Mouse (Mus musculus) embryonic facial prominence, embryonic 12.5 days (tissue): ENCODE data around the gene Arpp21. TPM values are rescaled to one million over a fixed set of nuclear protein-coding genes. Genes with fewer than 3 reads are reported as not detected.
A peak's percentile ranks its signal among the peaks of the same experiment; 100 is the strongest.

Experiments
- ATAC-seq: fragments of 200-750 bp; cut with Nextera tagmentation; 2 replicates; pipeline ENCODE4 v1.8.0; 2017; ENCODE audit not compliant: insufficient number of reproducible peaks, insufficient read depth, low FRiP score, low TSS enrichment
- H3K27ac ChIP-seq: fragments of 300-500 bp; sonication (generic); 2 replicates; pipeline ENCODE4 v1.5.1; 2016; ENCODE audit warnings: mild to moderate bottlenecking
- H3K27me3 ChIP-seq: fragments of 300-500 bp; sonication (generic); 2 replicates; pipeline ENCODE4 v1.6.1; 2016; ENCODE audit warnings: mild to moderate bottlenecking, moderate library complexity
- H3K36me3 ChIP-seq: fragments of 300-500 bp; sonication (generic); 2 replicates; pipeline ENCODE4 v1.6.1; 2016; ENCODE audit warnings: mild to moderate bottlenecking
- H3K4me1 ChIP-seq: fragments of 300-500 bp; sonication (generic); 2 replicates; pipeline ENCODE4 v1.6.1; 2016
- H3K4me2 ChIP-seq: fragments of 300-500 bp; sonication (generic); replicated peaks from 2 replicates; pipeline ENCODE4 v1.6.1; 2016; ENCODE audit warnings: mild to moderate bottlenecking, moderate library complexity
- H3K4me3 ChIP-seq: fragments of 300-500 bp; sonication (generic); 2 replicates; pipeline ENCODE4 v1.5.1; 2016; ENCODE audit warnings: mild to moderate bottlenecking
- H3K9ac ChIP-seq: fragments of 300-500 bp; sonication (generic); 2 replicates; pipeline ENCODE4 v1.6.1; 2016; ENCODE audit warnings: mild to moderate bottlenecking, moderate library complexity
- H3K9me3 ChIP-seq: fragments of 300-500 bp; sonication (generic); 2 replicates; pipeline ENCODE4 v1.6.1; 2016; ENCODE audit warnings: mild to moderate bottlenecking, moderate library complexity
- WGBS: fragments of 180-500 bp; shearing (Covaris S2); methylation state at CpG from one replicate; pipeline ENCODE4 v1.1.7; 2016; 5-methylcytosine and 5-hydroxymethylcytosine counted together
- polyA plus RNA-seq: library from polyadenylated mRNA; unstranded; fragments of >200 nt; fragmentation: Nextera tagmentation; extraction: Ambion mirVana; gene quantifications from 2 replicates; pipeline ENCODE4 v1.2.1, GENCODE M21; 2016

Gene Arpp21
- polyA plus RNA-seq, 1 experiment from 2014 or later = 9.8 TPM

- 12% methylated on average over 15 of the region's 15 CpGs for WGBS
- Histone ChIP-seq H3K36me3 (no peaks in the 10 kb centered on the region), H3K9me3 (no peaks in the 10 kb centered on the region), H3K4me2 (peak overlapping the region; percentile 34), H3K9ac (no peak overlapping the region), H3K27ac (no peak overlapping the region), H3K4me3 (no peak overlapping the region), H3K27me3 (no peaks in the 10 kb centered on the region), H3K4me1 (peaks cover 11% of the 10 kb centered on the region; the same call in 1 of the 2 replicates)
- no peak for ATAC-seq
Measured at GRCm38 (mm10) chr9:112174407-112175357, 61.1 kb downstream of the Arpp21 start.

GRCm38 (mm10) chr9:112173778-112174177 lies 62.0 kb downstream of the Arpp21 start:
- H3K4me3 ChIP-seq = no peak overlapping the region
- no peak for ATAC-seq
- H3K4me2 ChIP-seq = no peak overlapping the region
- H3K27ac ChIP-seq = no peak overlapping the region
- 81% methylated on average over 5 of the region's 5 CpGs for WGBS
- no peaks in the 10 kb centered on the region for H3K27me3 ChIP-seq
- H3K4me1 ChIP-seq = peaks cover 11% of the 10 kb centered on the region; the same call in 1 of the 2 replicates
- no peak overlapping the region for H3K9ac ChIP-seq
- no peaks in the 10 kb centered on the region for H3K36me3 ChIP-seq
- H3K9me3 ChIP-seq = no peaks in the 10 kb centered on the region

GRCm38 (mm10) chr9:112164677-112165076 lies 71.1 kb downstream of the Arpp21 start:
- no peaks in the 10 kb centered on the region for H3K4me1 ChIP-seq
- WGBS = 81% methylated on average over 4 of the region's 4 CpGs
- no peaks in the 10 kb centered on the region for H3K9me3 ChIP-seq
- ATAC-seq = no peak
- no peaks in the 10 kb centered on the region for H3K27me3 ChIP-seq
- H3K4me3 ChIP-seq = no peak overlapping the region
- H3K4me2 ChIP-seq = no peak overlapping the region
- no peaks in the 10 kb centered on the region for H3K36me3 ChIP-seq
- no peak overlapping the region for H3K9ac ChIP-seq
- H3K27ac ChIP-seq = no peak overlapping the region

- H3K27me3 ChIP-seq = no peaks in the 10 kb centered on the region
- WGBS = 72% methylated on average over 2 of the region's 2 CpGs
- no peaks in the 10 kb centered on the region for H3K4me1 ChIP-seq
- no peak overlapping the region for H3K9ac ChIP-seq
- no peaks in the 10 kb centered on the region for H3K36me3 ChIP-seq
- no peak overlapping the region for H3K4me3 ChIP-seq
- ATAC-seq = no peak
- H3K27ac ChIP-seq = no peak overlapping the region
- H3K4me2 ChIP-seq = no peak overlapping the region
- no peaks in the 10 kb centered on the region for H3K9me3 ChIP-seq
Measured at GRCm38 (mm10) chr9:112160981-112161380, 74.8 kb downstream of the Arpp21 start.

DNA sequence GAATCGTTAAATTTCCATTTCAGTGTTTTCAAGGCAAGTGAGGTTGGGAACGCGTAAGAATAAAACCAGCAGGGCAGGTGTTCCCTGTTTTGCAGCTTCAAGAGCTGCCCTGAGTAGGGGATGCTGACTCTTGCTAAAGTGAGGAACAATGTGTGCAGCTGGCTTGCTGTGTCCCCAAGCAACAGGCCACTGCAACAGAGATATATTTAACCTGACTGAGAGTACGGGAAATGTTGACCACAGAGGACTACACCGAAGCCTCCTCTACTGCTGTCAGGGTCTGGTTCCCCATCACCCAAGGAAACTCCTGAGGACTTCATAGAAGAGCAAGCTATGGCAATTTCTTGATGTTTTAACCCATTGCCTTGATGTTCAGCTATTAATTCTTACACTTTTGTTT lies 81.8 kb downstream of the Arpp21 start:
- H3K4me3 ChIP-seq = no peak overlapping the region
- WGBS = 74% methylated on average over 5 of the region's 5 CpGs
- no peak overlapping the region for H3K4me2 ChIP-seq
- H3K4me1 ChIP-seq = no peaks in the 10 kb centered on the region
- no peak overlapping the region for H3K27ac ChIP-seq
- no peak for ATAC-seq
- H3K27me3 ChIP-seq = no peaks in the 10 kb centered on the region
- no peaks in the 10 kb centered on the region for H3K36me3 ChIP-seq
- H3K9ac ChIP-seq = no peak overlapping the region
- no peaks in the 10 kb centered on the region for H3K9me3 ChIP-seq

- Histone ChIP-seq H3K9ac (no peak overlapping the region), H3K4me3 (no peak overlapping the region), H3K4me1 (no peaks in the 10 kb centered on the region), H3K36me3 (no peaks in the 10 kb centered on the region), H3K4me2 (no peak overlapping the region), H3K27ac (no peak overlapping the region), H3K27me3 (no peaks in the 10 kb centered on the region), H3K9me3 (no peaks in the 10 kb centered on the region)
- 91% methylated on average over 2 of the region's 2 CpGs for WGBS
- no peak for ATAC-seq
Measured at GRCm38 (mm10) chr9:112152762-112153161, 83.0 kb downstream of the Arpp21 start.

GRCm38 (mm10) chr9:112151177-112151576 lies 84.6 kb downstream of the Arpp21 start:
- H3K4me3 ChIP-seq = no peak overlapping the region
- H3K4me1 ChIP-seq = no peaks in the 10 kb centered on the region
- no peaks in the 10 kb centered on the region for H3K27me3 ChIP-seq
- H3K27ac ChIP-seq = no peak overlapping the region
- no peak overlapping the region for H3K9ac ChIP-seq
- no peaks in the 10 kb centered on the region for H3K9me3 ChIP-seq
- H3K36me3 ChIP-seq = no peaks in the 10 kb centered on the region
- no peak overlapping the region for H3K4me2 ChIP-seq
- no peak for ATAC-seq
- 84% methylated on average over 5 of the region's 5 CpGs for WGBS

DNA sequence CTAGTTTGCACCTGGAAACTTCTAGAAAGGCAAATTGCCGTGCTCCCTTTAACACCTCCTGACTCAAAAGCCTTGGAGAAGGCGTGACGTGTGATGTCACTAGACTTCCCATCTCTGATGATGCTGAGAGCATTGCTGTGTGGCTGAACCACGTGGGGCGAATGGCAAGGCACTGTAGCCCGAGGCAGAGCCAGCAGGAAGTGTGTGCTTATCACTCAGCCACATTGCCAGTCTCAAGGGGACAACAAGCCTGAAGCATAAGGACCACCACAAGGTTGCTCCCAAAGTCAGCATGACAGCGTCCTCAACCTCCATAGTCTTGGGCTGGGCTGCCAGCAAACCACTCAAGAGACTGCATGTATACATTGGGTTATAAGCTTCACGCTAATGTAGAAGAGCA lies 95.1 kb downstream of the Arpp21 start:
- no peaks in the 10 kb centered on the region for H3K27me3 ChIP-seq
- H3K36me3 ChIP-seq = no peaks in the 10 kb centered on the region
- no peaks in the 10 kb centered on the region for H3K4me1 ChIP-seq
- H3K27ac ChIP-seq = no peak overlapping the region
- H3K4me3 ChIP-seq = no peak overlapping the region
- H3K9ac ChIP-seq = no peak overlapping the region
- no peaks in the 10 kb centered on the region for H3K9me3 ChIP-seq
- no peak for ATAC-seq
- WGBS = 83% methylated on average over 8 of the region's 8 CpGs
- H3K4me2 ChIP-seq = no peak overlapping the region

GRCm38 (mm10) chr9:112137820-112138219 lies 97.9 kb downstream of the Arpp21 start:
- ATAC-seq = no peak
- Histone ChIP-seq H3K4me1 (no peaks in the 10 kb centered on the region), H3K36me3 (no peaks in the 10 kb centered on the region), H3K9me3 (no peaks in the 10 kb centered on the region), H3K27ac (no peak overlapping the region), H3K27me3 (no peaks in the 10 kb centered on the region), H3K4me2 (no peak overlapping the region), H3K9ac (no peak overlapping the region), H3K4me3 (no peak overlapping the region)

DNA sequence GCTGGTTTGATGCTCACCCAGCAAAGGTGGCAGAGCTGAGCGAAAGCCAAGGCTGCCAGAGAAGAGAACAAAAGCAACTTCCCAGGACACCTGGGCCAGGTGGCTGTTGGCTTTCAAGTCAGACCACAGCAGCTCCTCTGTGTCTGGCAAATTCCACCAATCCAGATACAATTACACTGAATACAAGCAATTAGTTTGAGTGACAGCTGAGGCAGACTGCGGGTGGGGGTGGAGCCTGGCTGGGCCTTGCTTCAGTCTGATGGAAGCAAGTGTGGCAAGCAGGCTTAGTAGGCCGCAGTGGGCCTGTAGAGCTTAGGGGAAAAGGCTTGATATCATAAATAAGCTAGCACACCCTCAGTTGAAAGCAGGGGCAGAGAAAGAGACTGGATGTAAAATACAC lies 104.9 kb downstream of the Arpp21 start:
- 24% methylated on average over 3 of the region's 3 CpGs for WGBS
- no peak overlapping the region for H3K4me3 ChIP-seq
- H3K4me2 ChIP-seq = no peak overlapping the region
- H3K27me3 ChIP-seq = no peaks in the 10 kb centered on the region
- H3K9me3 ChIP-seq = no peaks in the 10 kb centered on the region
- H3K9ac ChIP-seq = no peak overlapping the region; the same call in 1 of the 2 replicates
- peak overlapping the region; percentile 65; the same call in 1 of the 2 replicates for H3K27ac ChIP-seq
- ATAC-seq = peak; percentile 70; the same call in 1 of the 2 replicates
- no peaks in the 10 kb centered on the region for H3K36me3 ChIP-seq
- H3K4me1 ChIP-seq = peaks cover 6% of the 10 kb centered on the region; the same call in 1 of the 2 replicates

- Histone ChIP-seq H3K27me3 (0 out of 2 replicates have a peak, but pooled peaks cover under 1% of the 10 kb centered on the region), H3K4me3 (no peak overlapping the region), H3K9me3 (no peaks in the 10 kb centered on the region), H3K27ac (no peak overlapping the region), H3K36me3 (no peaks in the 10 kb centered on the region), H3K4me1 (no peaks in the 10 kb centered on the region), H3K4me2 (no peak overlapping the region), H3K9ac (no peak overlapping the region)
- ATAC-seq = no peak
- WGBS = 38% methylated on average over 10 of the region's 10 CpGs
Measured at GRCm38 (mm10) chr9:112124667-112125066, 111.1 kb downstream of the Arpp21 start.

DNA sequence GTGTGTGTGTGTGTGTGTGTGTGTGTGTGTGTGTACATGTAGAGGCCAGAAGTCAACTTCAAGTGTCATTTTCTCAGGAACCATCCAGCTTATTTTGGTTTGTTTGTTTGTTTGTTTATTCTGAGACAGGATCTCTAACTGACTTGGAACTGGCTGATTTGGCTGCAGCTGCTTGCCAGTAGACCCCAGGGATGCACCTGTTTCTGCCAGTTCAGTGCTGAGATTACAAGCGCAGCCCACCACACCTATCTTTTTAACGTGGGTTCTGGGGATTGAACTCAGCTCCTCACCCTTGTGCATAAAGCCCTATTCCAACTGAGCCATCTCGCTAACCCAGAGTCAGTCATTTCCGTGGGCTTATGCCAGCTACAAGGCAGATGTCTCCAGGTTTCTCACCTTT lies 111.6 kb downstream of the Arpp21 start:
- no peaks in the 10 kb centered on the region for H3K9me3 ChIP-seq
- no peak overlapping the region for H3K9ac ChIP-seq
- no peak for ATAC-seq
- H3K36me3 ChIP-seq = no peaks in the 10 kb centered on the region
- H3K4me2 ChIP-seq = no peak overlapping the region
- H3K4me3 ChIP-seq = no peak overlapping the region
- H3K27me3 ChIP-seq = peaks cover 5% of the 10 kb centered on the region; the same call in 1 of the 2 replicates
- H3K27ac ChIP-seq = no peak overlapping the region
- 73% methylated on average over 4 of the region's 4 CpGs for WGBS
- H3K4me1 ChIP-seq = no peaks in the 10 kb centered on the region
